Mouse (Mus musculus) erythroblast, embryonic 14.5 days (primary cell): ENCODE measurements around the gene Hdac2. TPM values are rescaled to one million over a fixed set of nuclear protein-coding genes. Genes with fewer than 3 reads are reported as not detected.

Source experiments
- H3K27me3 ChIP-seq: 2 replicates; pipeline ENCODE4 v1.6.1; 2012; ENCODE audit warnings: inconsistent platforms; ENCODE audit not compliant: control insufficient read depth
- H3K36me3 ChIP-seq: 2 replicates; pipeline ENCODE4 v1.6.1; 2012; ENCODE audit warnings: mild to moderate bottlenecking, inconsistent platforms; ENCODE audit not compliant: control insufficient read depth
- H3K4me1 ChIP-seq: 2 replicates; pipeline ENCODE4 v1.6.1; 2012; ENCODE audit warnings: inconsistent platforms; ENCODE audit not compliant: control insufficient read depth
- H3K4me3 ChIP-seq: replicated peaks from 2 replicates; pipeline ENCODE3; 2012; ENCODE audit warnings: moderate library complexity, mild to moderate bottlenecking, inconsistent platforms
- H3K9me3 ChIP-seq: 2 replicates; pipeline ENCODE4 v1.6.1; 2012; ENCODE audit warnings: low read length, inconsistent platforms, mixed read lengths; ENCODE audit not compliant: control insufficient read depth
- GATA1 ChIP-seq: IDR thresholded peaks from 2 replicates; pipeline ENCODE4 v1.6.1; 2012; ENCODE audit warnings: low read length, inconsistent platforms, mixed read lengths
- TAL1 ChIP-seq: IDR thresholded peaks from 3 replicates; pipeline ENCODE4 v1.6.1; 2012; ENCODE audit warnings: low read length, inconsistent platforms, mixed read lengths
- polyA plus RNA-seq: library from polyadenylated mRNA; stranded (reverse); fragments of >175 nt; gene quantifications from 2 replicates; pipeline ENCODE4 v1.2.3, GENCODE M21; 2012

Hdac2 gene
- polyA plus RNA-seq, 1 experiment, result 2.9 TPM

DNA sequence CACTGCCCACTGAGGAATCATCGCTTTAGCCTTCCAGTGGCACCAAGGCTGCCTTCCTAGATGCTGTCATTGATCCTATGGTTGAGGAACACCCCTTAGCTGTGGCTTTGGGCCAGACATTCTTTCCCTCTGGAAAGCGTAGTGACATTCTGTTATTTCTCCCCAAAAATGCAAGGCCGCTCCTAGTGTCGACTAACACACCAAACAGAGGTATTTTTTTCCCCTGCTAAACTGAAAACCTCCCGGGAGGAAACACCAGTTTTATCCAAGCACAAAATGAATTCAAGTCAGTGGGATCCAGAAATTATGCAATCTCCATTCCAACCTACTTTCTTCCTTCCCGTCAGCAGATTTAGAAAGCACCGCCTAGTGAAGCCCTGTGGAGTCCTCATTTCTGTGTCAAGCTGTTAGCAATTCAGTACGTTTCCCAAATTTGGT lies 73.3 kb downstream of the Hdac2 start:
- H3K4me3 ChIP-seq, result no peak overlapping the region
- H3K9me3 ChIP-seq, result no peaks in the 10 kb centered on the region
- H3K27me3 ChIP-seq, result no peaks in the 10 kb centered on the region
- no peaks in the 10 kb centered on the region for H3K4me1 ChIP-seq
- H3K36me3 ChIP-seq, result no peaks in the 10 kb centered on the region
- TF ChIP-seq TAL1, result no peak
- no peak for TF ChIP-seq GATA1

Other genes with a start within 250 kb of the Hdac2 start
- 0.33 and 0.35 TPM in 2 replicates for gene Marcks, start 164.4 kb downstream of the Hdac2 start, polyA plus RNA-seq